Mouse (Mus musculus) liver, embryonic 16.5 days (tissue): ENCODE measurements at regions not wholly inside any gene's neighbourhood (a gene's known extent, or its start where the extent isn't known, plus 50 kb on each side); places are given as distances from the start of the nearest gene placed in this dataset.

Source experiments
- ATAC-seq: fragments of 200-750 bp; cut with Nextera tagmentation; 2 replicates; pipeline ENCODE4 v1.8.0; 2017; ENCODE audit warnings: low read depth, mild to moderate bottlenecking, moderate number of reproducible peaks, moderate library complexity
- H3K27ac ChIP-seq: fragments of 300-500 bp; sonication (generic); 2 replicates; pipeline ENCODE4 v1.5.1; 2014; ENCODE audit warnings: mild to moderate bottlenecking, low read length
- H3K27me3 ChIP-seq: fragments of 300-500 bp; sonication (generic); 2 replicates; pipeline ENCODE4 v1.6.1; 2014; ENCODE audit warnings: low read depth, low read length, mixed read lengths; ENCODE audit not compliant: control insufficient read depth, insufficient read depth
- H3K36me3 ChIP-seq: fragments of 300-500 bp; sonication (generic); 2 replicates; pipeline ENCODE4 v1.6.1; 2014; ENCODE audit warnings: mild to moderate bottlenecking; ENCODE audit not compliant: control insufficient read depth, insufficient read depth
- H3K4me1 ChIP-seq: fragments of 300-500 bp; sonication (generic); 2 replicates; pipeline ENCODE4 v1.6.1; 2014; ENCODE audit warnings: low read depth, low read length, mixed read lengths; ENCODE audit not compliant: control insufficient read depth
- H3K4me2 ChIP-seq: fragments of 300-500 bp; sonication (generic); 2 replicates; pipeline ENCODE4 v1.6.1; 2014; ENCODE audit warnings: low read depth, low read length, mixed read lengths
- H3K4me3 ChIP-seq: fragments of 300-500 bp; sonication (generic); 2 replicates; pipeline ENCODE4 v1.5.1; 2014; ENCODE audit warnings: low read depth, mild to moderate bottlenecking, low read length
- H3K9ac ChIP-seq: fragments of 300-500 bp; sonication (generic); 2 replicates; pipeline ENCODE4 v1.6.1; 2014; ENCODE audit warnings: low read depth, low read length
- H3K9me3 ChIP-seq: fragments of 300-500 bp; sonication (generic); replicated peaks from 2 replicates; pipeline ENCODE4 v1.6.1; 2016; ENCODE audit warnings: low read length; ENCODE audit not compliant: control insufficient read depth
- WGBS: fragments of 180-500 bp; shearing (Covaris S2); extraction: QIAGEN DNeasy Blood & Tissue Kit; methylation state at CpG from one replicate; pipeline ENCODE4 v1.1.7; 2014; ENCODE audit not compliant: insufficient replicate concordance; 5-methylcytosine and 5-hydroxymethylcytosine counted together

GRCm38 (mm10) chr1:90524641-90525220 lies 78.0 kb upstream of the Cops8 start:
- no peak for ATAC-seq
- Histone ChIP-seq H3K9ac (no peak overlapping the region), H3K9me3 (no peaks in the 10 kb centered on the region), H3K27me3 (no peaks in the 10 kb centered on the region), H3K4me2 (no peak overlapping the region), H3K4me3 (no peak overlapping the region), H3K4me1 (no peaks in the 10 kb centered on the region), H3K36me3 (no peaks in the 10 kb centered on the region), H3K27ac (no peak overlapping the region)
- 19% methylated on average over 3 of the region's 3 CpGs for WGBS

GRCm38 (mm10) chr1:90526311-90526710 lies 76.5 kb upstream of the Cops8 start:
- Histone ChIP-seq H3K4me3 (no peak overlapping the region), H3K9me3 (no peaks in the 10 kb centered on the region), H3K9ac (no peak overlapping the region), H3K27ac (no peak overlapping the region), H3K36me3 (no peaks in the 10 kb centered on the region), H3K27me3 (no peaks in the 10 kb centered on the region), H3K4me2 (no peak overlapping the region), H3K4me1 (no peaks in the 10 kb centered on the region)
- ATAC-seq: no peak
- WGBS: 59% methylated on average over 7 of the region's 7 CpGs

GRCm38 (mm10) chr1:90527947-90528717 lies 74.6 kb upstream of the Cops8 start:
- H3K4me2 ChIP-seq: no peak overlapping the region
- no peaks in the 10 kb centered on the region for H3K36me3 ChIP-seq
- no peak for ATAC-seq
- H3K9me3 ChIP-seq: no peaks in the 10 kb centered on the region
- no peaks in the 10 kb centered on the region for H3K27me3 ChIP-seq
- no peak overlapping the region for H3K9ac ChIP-seq
- no peak overlapping the region for H3K4me3 ChIP-seq
- WGBS: 68% methylated on average over 11 of the region's 11 CpGs
- no peaks in the 10 kb centered on the region for H3K4me1 ChIP-seq
- no peak overlapping the region for H3K27ac ChIP-seq

GRCm38 (mm10) chr1:90533481-90533880 lies 69.3 kb upstream of the Cops8 start:
- Histone ChIP-seq H3K4me3 (no peak overlapping the region), H3K9ac (no peak overlapping the region), H3K4me2 (no peak overlapping the region), H3K36me3 (no peaks in the 10 kb centered on the region), H3K27me3 (no peaks in the 10 kb centered on the region), H3K4me1 (no peaks in the 10 kb centered on the region), H3K9me3 (no peaks in the 10 kb centered on the region; the same call in 1 of the 2 replicates), H3K27ac (no peak overlapping the region)
- ATAC-seq: no peak
- 76% methylated on average over 6 of the region's 6 CpGs for WGBS

DNA sequence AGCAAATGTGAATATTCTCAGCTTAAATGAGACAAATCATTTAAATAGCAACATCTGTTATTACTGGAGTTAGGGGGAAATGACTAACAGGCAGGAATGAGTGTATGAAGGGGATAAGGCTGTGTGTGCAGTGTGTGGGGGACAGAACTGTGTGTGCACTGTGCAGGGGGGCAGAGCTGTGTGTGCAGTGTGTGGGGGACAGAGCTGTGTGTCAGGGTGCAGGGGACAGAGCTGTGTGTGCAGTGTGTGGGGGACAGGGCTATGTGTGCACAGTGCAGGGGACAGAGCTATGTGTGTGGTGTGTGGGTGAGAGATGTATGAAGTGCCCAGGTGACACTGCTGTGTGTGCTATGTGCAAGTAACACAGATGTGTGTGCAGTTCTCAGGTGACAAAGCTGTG lies 66.7 kb upstream of the Cops8 start:
- no peaks in the 10 kb centered on the region for H3K4me1 ChIP-seq
- ATAC-seq: no peak
- H3K27me3 ChIP-seq: no peaks in the 10 kb centered on the region

DNA sequence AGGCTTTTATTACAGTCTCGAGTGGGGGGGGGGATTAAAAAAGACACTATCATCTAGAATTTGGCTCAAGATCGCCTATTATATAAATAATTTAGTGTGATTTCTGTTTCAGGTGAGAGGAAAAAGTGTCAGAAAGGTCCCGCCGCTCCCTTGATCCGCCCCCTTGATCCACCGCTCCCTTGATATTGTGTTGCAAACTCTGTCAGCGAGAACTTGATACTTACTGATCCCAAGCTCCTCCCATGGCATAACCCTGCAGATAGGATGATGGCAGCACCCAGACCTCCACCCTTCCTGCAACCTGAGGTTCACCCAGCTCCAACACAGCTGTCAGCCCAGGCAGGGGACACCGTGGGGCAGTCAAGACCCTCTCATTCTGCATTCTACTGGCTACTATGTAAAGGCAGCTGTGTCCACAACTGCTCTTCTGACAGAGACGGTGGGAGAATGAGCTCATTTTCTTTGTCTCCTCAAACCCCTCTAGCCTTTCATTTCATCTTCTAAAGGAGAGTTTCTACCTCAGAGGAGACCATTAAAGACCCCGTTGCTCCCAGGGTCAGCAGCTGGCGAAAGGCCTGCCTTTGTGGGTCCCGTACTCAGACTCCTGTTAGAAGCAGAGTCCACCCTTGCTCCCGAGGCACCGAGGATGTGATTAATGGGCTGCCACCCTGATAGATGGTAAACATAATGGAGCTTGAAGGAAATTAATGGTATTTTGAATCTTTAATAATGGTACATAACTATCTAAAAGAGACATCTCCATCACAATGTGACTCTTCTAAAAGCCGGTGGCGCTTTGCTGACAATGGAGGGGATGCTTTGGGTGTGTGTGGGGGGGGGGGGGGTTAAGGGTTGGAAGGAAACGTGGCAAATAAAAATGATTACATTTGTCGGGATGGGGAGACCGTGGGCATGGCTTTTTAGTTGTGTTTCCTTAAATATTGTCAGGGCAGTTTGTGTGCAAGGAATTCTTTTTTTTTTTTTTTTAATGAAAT lies 58.7 kb upstream of the Cops8 start:
- H3K9ac ChIP-seq: no peak overlapping the region
- H3K4me1 ChIP-seq: no peaks in the 10 kb centered on the region
- H3K4me2 ChIP-seq: no peak overlapping the region
- 52% methylated on average over 19 of the region's 19 CpGs for WGBS
- no peak overlapping the region for H3K4me3 ChIP-seq
- ATAC-seq: no peak
- no peaks in the 10 kb centered on the region for H3K27me3 ChIP-seq
- no peaks in the 10 kb centered on the region for H3K36me3 ChIP-seq
- no peaks in the 10 kb centered on the region for H3K9me3 ChIP-seq
- H3K27ac ChIP-seq: no peak overlapping the region

More for the DNA sequence above, 66.7 kb upstream of the Cops8 start:
- H3K9me3 ChIP-seq: no peaks in the 10 kb centered on the region; the same call in 1 of the 2 replicates
- H3K36me3 ChIP-seq: no peaks in the 10 kb centered on the region
- H3K4me3 ChIP-seq: no peak overlapping the region
- H3K27ac ChIP-seq: no peak overlapping the region
- H3K4me2 ChIP-seq: no peak overlapping the region
- H3K9ac ChIP-seq: no peak overlapping the region

GRCm38 (mm10) chr1:90544821-90545536 lies 57.8 kb upstream of the Cops8 start:
- no peak overlapping the region for H3K9ac ChIP-seq

DNA sequence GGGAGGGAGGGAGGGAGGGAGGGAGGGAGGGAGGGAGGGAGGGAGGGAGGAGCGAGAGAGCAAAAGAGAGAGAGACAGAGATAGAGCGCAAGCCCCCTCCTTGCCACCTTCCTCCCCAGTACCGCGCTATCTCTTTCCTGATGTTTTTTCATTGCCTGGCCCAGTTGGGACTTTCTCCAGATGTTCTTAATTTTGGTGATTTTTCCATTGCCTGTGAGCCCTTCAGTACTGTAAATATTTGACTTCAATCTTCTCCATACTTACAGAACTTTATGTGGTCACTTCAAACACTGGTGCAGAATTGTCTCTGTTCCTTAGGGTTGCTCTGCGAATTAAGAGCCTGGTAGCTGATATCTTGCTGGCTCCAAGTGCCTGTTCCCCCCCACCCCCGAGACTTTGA lies 50.1 kb upstream of the Cops8 start:
- no peak overlapping the region for H3K4me3 ChIP-seq
- H3K9me3 ChIP-seq: no peaks in the 10 kb centered on the region
- H3K9ac ChIP-seq: no peak overlapping the region
- no peaks in the 10 kb centered on the region for H3K27me3 ChIP-seq
- no peak overlapping the region for H3K27ac ChIP-seq
- WGBS: 60% methylated on average over 6 of the region's 6 CpGs
- no peak for ATAC-seq
- no peaks in the 10 kb centered on the region for H3K4me1 ChIP-seq
- no peak overlapping the region for H3K4me2 ChIP-seq
- no peaks in the 10 kb centered on the region for H3K36me3 ChIP-seq

More at GRCm38 (mm10) chr1:90544821-90545536, 57.8 kb upstream of the Cops8 start:
- Histone ChIP-seq H3K4me2 (no peak overlapping the region), H3K36me3 (no peaks in the 10 kb centered on the region), H3K27me3 (no peaks in the 10 kb centered on the region), H3K4me1 (no peaks in the 10 kb centered on the region), H3K4me3 (no peak overlapping the region), H3K9me3 (no peaks in the 10 kb centered on the region), H3K27ac (no peak overlapping the region)
- WGBS: 54% methylated on average over 9 of the region's 9 CpGs
- no peak for ATAC-seq
